Mouse (Mus musculus): ENCODE results near the gene Arf3. TPM values are rescaled to one million over a fixed set of nuclear protein-coding genes. Genes with fewer than 3 reads are reported as not detected.

Gene Arf3
- polyA plus RNA-seq, 1 experiment, result 72.0 TPM

DNA sequence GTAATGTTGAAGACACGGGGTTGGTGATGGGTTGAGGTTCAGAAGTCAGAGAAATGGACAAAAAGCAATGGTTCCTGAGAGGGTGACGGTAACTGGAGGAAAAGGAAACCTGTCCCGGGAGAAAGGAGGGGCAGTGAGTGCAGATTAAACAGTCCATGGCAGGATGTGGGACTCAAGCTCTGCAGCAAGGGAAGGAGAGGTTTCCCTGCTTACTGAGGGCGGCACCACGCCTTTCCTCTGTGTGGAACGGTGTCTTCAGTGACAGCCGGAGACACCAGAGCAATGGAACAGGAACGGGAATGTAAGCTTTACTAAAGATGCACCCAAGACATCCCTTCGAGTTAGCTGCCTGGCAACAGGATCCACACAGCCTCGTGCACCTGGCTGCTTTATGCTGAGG, 26.5 kb downstream of the Arf3 start:
- no peaks in the 10 kb centered on the region for H3K79me2 ChIP-seq (ENCODE audit: control insufficient read depth, insufficient read depth)
- no peak for TF ChIP-seq USF1 (IDR thresholded peaks at IDR 0.05; ENCODE audit: low read depth)
- TF ChIP-seq POLR2A (IDR thresholded peaks at IDR 0.05; ENCODE audit: insufficient read length, low read depth), result no peak
- TF ChIP-seq E2F4 (IDR thresholded peaks at IDR 0.05; ENCODE audit: insufficient read depth), result no peak
- TF ChIP-seq SRF (IDR thresholded peaks at IDR 0.05; ENCODE audit: control insufficient read depth, insufficient read length, low read depth), result no peak
- TF ChIP-seq MYOD1 (IDR thresholded peaks at IDR 0.05; ENCODE audit: control insufficient read depth in 1 of 3, insufficient read length in 2 of 3, low read depth in 2 of 3), result no peak
- no peak for TF ChIP-seq CEBPB (IDR thresholded peaks at IDR 0.05; ENCODE audit: insufficient read depth, poor library complexity, severe bottlenecking)
- TF ChIP-seq TCF3 (IDR thresholded peaks at IDR 0.05; ENCODE audit: insufficient read length, low read depth), result no peak
- no peak for TF ChIP-seq MYOG (IDR thresholded peaks at IDR 0.05; ENCODE audit: control insufficient read depth in 1 of 3, insufficient read depth in 1 of 3, insufficient read length in 2 of 3, low read depth in 2 of 3)
- TF ChIP-seq TCF12 (IDR thresholded peaks at IDR 0.05; ENCODE audit: insufficient read depth, poor library complexity, severe bottlenecking), result no peak
- no peak for TF ChIP-seq REST (IDR thresholded peaks at IDR 0.05; ENCODE audit: insufficient read depth, insufficient read length)
- no peak for TF ChIP-seq POLR2AphosphoS2 (IDR thresholded peaks at IDR 0.05; ENCODE audit: insufficient read length, low read depth)
- no peak for TF ChIP-seq MAX (IDR thresholded peaks at IDR 0.05; ENCODE audit: low read depth)
- no peak overlapping the region for H3ac ChIP-seq (ENCODE audit: control insufficient read depth, insufficient read length)
- no peak overlapping the region for H3K4me3 ChIP-seq
- H3K4me2 ChIP-seq (ENCODE audit: low read depth), result no peak overlapping the region
- H3K27me3 ChIP-seq (ENCODE audit: control insufficient read depth, insufficient read depth, insufficient read length), result no peaks in the 10 kb centered on the region
- H3K36me3 ChIP-seq (ENCODE audit: control insufficient read depth, insufficient read depth), result peaks cover 41% of the 10 kb centered on the region

DNA sequence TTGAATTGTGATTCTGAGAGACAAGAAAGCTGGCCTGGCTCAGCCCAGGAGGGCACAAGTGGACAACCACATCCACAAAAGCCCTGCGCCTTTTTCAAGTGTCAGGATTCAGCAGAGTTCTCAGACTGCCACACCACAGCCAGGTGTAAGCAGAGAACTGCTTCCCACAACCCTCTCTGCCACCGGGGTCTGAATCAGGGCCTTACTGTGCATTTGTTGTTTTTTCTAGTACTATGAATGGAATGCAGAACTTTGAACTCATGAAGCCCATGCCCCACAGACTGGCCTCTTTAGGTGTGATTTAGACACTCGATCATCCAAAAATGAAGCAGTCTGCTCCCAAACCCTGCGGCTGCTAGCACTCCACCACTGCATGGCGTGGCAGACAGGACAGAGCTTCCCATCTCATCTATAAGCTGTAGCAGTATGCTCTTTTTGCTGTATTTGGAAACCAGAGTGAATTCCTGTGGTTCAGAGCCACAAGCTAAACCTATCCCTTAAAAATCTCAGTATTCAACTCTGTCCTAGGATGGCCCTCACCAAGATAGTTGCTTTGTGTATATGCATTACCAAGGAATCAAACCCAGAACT, 28.9 kb downstream of the Arf3 start:
- peaks cover 36% of the 10 kb centered on the region for H3K36me3 ChIP-seq (ENCODE audit: control insufficient read depth, insufficient read depth)
- no peak overlapping the region for H3K4me3 ChIP-seq
- no peaks in the 10 kb centered on the region for H3K79me2 ChIP-seq (ENCODE audit: control insufficient read depth, insufficient read depth)
- no peak overlapping the region for H3ac ChIP-seq (ENCODE audit: control insufficient read depth, insufficient read length)
- H3K27me3 ChIP-seq (ENCODE audit: control insufficient read depth, insufficient read depth, insufficient read length), result no peaks in the 10 kb centered on the region
- no peak for TF ChIP-seq SRF (IDR thresholded peaks at IDR 0.05; ENCODE audit: control insufficient read depth, insufficient read length, low read depth)
- H3K4me2 ChIP-seq (ENCODE audit: low read depth), result no peak overlapping the region

DNA sequence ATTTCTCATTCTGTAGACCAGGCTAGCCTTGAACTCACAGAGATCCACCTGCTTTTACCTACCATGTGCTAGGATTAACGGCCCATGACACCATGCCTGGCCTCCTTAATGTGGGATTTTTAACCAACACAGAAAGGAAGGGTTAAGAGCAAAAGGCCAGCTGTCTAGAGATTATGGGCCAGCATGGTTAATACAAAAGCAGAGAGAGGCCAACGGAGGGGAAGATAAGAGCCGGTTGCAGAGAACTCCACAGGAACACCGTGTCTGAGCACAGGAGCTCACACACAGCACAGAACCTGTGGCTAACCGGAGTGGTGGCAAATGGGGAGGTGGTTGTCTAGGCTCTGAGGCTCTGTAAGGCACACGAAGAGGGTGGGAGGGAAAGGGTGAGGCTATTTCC, 29.6 kb downstream of the Arf3 start:
- no peak for TF ChIP-seq MYOG (IDR thresholded peaks at IDR 0.05; ENCODE audit: control insufficient read depth in 1 of 3, insufficient read depth in 1 of 3, insufficient read length in 2 of 3, low read depth in 2 of 3)
- TF ChIP-seq REST (IDR thresholded peaks at IDR 0.05; ENCODE audit: insufficient read depth, insufficient read length), result no peak
- TF ChIP-seq TCF12 (IDR thresholded peaks at IDR 0.05; ENCODE audit: insufficient read depth, poor library complexity, severe bottlenecking), result no peak
- TF ChIP-seq CEBPB (IDR thresholded peaks at IDR 0.05; ENCODE audit: insufficient read depth, poor library complexity, severe bottlenecking), result no peak
- TF ChIP-seq POLR2AphosphoS2 (IDR thresholded peaks at IDR 0.05; ENCODE audit: insufficient read length, low read depth), result no peak
- TF ChIP-seq MAX (IDR thresholded peaks at IDR 0.05; ENCODE audit: low read depth), result no peak
- TF ChIP-seq MYOD1 (IDR thresholded peaks at IDR 0.05; ENCODE audit: control insufficient read depth in 1 of 3, insufficient read length in 2 of 3, low read depth in 2 of 3), result no peak
- no peak for TF ChIP-seq TCF3 (IDR thresholded peaks at IDR 0.05; ENCODE audit: insufficient read length, low read depth)
- no peak for TF ChIP-seq POLR2A (IDR thresholded peaks at IDR 0.05; ENCODE audit: insufficient read length, low read depth)
- TF ChIP-seq E2F4 (IDR thresholded peaks at IDR 0.05; ENCODE audit: insufficient read depth), result no peak
- no peak for TF ChIP-seq USF1 (IDR thresholded peaks at IDR 0.05; ENCODE audit: low read depth)
- no peak for TF ChIP-seq SRF (IDR thresholded peaks at IDR 0.05; ENCODE audit: control insufficient read depth, insufficient read length, low read depth)
- H3K4me3 ChIP-seq, result no peak overlapping the region
- peaks cover 34% of the 10 kb centered on the region for H3K36me3 ChIP-seq (ENCODE audit: control insufficient read depth, insufficient read depth)
- no peaks in the 10 kb centered on the region for H3K79me2 ChIP-seq (ENCODE audit: control insufficient read depth, insufficient read depth)
- H3ac ChIP-seq (ENCODE audit: control insufficient read depth, insufficient read length), result no peak overlapping the region
- H3K27me3 ChIP-seq (ENCODE audit: control insufficient read depth, insufficient read depth, insufficient read length), result no peaks in the 10 kb centered on the region
- no peak overlapping the region for H3K4me2 ChIP-seq (ENCODE audit: low read depth)

DNA sequence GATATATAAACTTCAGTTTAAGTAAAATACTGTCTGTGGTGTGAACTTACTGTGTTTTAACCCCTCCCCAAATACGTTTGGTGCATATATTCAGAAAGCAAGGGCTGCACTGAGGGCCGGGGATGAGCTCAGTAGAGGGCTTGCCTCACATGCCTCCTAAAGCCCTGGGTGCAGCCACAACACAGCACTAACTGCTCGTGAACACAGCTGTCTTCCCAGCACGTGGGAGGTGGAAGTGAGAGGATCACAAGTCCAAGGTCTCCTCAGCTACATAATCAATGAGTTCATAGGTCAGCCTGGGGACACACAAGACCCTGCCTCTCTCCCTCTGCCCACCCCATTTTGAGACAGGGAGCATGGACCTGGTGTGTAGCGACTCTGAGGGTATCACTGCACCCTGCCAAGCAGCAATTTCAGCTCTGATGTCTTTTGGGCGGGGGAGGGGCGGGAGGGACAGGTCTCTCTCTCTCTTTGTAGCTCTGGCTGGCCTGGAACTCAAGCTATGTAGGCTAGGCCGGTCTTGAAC, 30.9 kb downstream of the Arf3 start:
- TF ChIP-seq MAX (IDR thresholded peaks at IDR 0.05; ENCODE audit: low read depth), result no peak
- no peak for TF ChIP-seq SRF (IDR thresholded peaks at IDR 0.05; ENCODE audit: control insufficient read depth, insufficient read length, low read depth)
- no peak for TF ChIP-seq TCF3 (IDR thresholded peaks at IDR 0.05; ENCODE audit: insufficient read length, low read depth)
- TF ChIP-seq TCF12 (IDR thresholded peaks at IDR 0.05; ENCODE audit: insufficient read depth, poor library complexity, severe bottlenecking), result no peak
- TF ChIP-seq E2F4 (IDR thresholded peaks at IDR 0.05; ENCODE audit: insufficient read depth), result no peak
- no peak for TF ChIP-seq REST (IDR thresholded peaks at IDR 0.05; ENCODE audit: insufficient read depth, insufficient read length)
- peak; percentile 50 for TF ChIP-seq POLR2AphosphoS2 (IDR thresholded peaks at IDR 0.05; ENCODE audit: insufficient read length, low read depth)
- no peak for TF ChIP-seq CEBPB (IDR thresholded peaks at IDR 0.05; ENCODE audit: insufficient read depth, poor library complexity, severe bottlenecking)
- peak in 1 of 3 experiments; percentile 72 for TF ChIP-seq MYOG (IDR thresholded peaks at IDR 0.05; ENCODE audit: control insufficient read depth in 1 of 3, insufficient read depth in 1 of 3, insufficient read length in 2 of 3, low read depth in 2 of 3)
- TF ChIP-seq POLR2A (IDR thresholded peaks at IDR 0.05; ENCODE audit: insufficient read length, low read depth), result no peak
- TF ChIP-seq USF1 (IDR thresholded peaks at IDR 0.05; ENCODE audit: low read depth), result no peak
- TF ChIP-seq MYOD1 (IDR thresholded peaks at IDR 0.05; ENCODE audit: control insufficient read depth in 1 of 3, insufficient read length in 2 of 3, low read depth in 2 of 3), result peak in 2 of 3 experiments; percentile 49 to 59
- Histone ChIP-seq H3K4me3 (no peak overlapping the region), H3K27me3 (ENCODE audit: control insufficient read depth, insufficient read depth, insufficient read length) (no peaks in the 10 kb centered on the region), H3K4me2 (ENCODE audit: low read depth) (no peak overlapping the region), H3K36me3 (ENCODE audit: control insufficient read depth, insufficient read depth) (peaks cover 23% of the 10 kb centered on the region), H3K79me2 (ENCODE audit: control insufficient read depth, insufficient read depth) (no peaks in the 10 kb centered on the region), H3ac (ENCODE audit: control insufficient read depth, insufficient read length) (no peak overlapping the region)

DNA sequence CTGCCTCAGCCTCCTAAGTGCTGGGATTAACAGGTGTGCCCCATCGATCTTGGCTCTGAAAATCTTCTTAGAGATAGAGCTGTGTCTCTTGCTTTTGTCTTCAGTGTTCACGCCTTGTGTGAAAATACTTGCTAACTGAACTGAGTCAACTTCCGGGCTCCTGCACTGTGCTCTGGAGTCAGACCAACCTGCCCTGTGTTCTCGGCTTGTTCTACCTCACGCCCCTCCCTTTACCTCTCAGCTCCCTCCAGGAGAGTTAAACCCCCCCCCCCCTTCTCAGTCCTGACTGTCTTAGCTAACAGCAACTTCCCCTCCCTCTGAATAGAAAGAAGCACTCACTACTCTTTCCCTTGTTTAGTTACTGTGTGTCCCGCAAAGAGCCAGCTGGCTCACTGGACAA, 32.2 kb downstream of the Arf3 start:
- Histone ChIP-seq H3K4me2 (ENCODE audit: low read depth) (no peak overlapping the region), H3ac (ENCODE audit: control insufficient read depth, insufficient read length) (no peak overlapping the region), H3K4me3 (no peak overlapping the region), H3K27me3 (ENCODE audit: control insufficient read depth, insufficient read depth, insufficient read length) (no peaks in the 10 kb centered on the region), H3K79me2 (ENCODE audit: control insufficient read depth, insufficient read depth) (no peaks in the 10 kb centered on the region), H3K36me3 (ENCODE audit: control insufficient read depth, insufficient read depth) (peaks cover 11% of the 10 kb centered on the region)
- no peak for TF ChIP-seq TCF3 (IDR thresholded peaks at IDR 0.05; ENCODE audit: insufficient read length, low read depth)
- no peak for TF ChIP-seq USF1 (IDR thresholded peaks at IDR 0.05; ENCODE audit: low read depth)
- TF ChIP-seq CEBPB (IDR thresholded peaks at IDR 0.05; ENCODE audit: insufficient read depth, poor library complexity, severe bottlenecking), result no peak
- TF ChIP-seq TCF12 (IDR thresholded peaks at IDR 0.05; ENCODE audit: insufficient read depth, poor library complexity, severe bottlenecking), result no peak
- TF ChIP-seq MYOG (IDR thresholded peaks at IDR 0.05; ENCODE audit: control insufficient read depth in 1 of 3, insufficient read depth in 1 of 3, insufficient read length in 2 of 3, low read depth in 2 of 3), result no peak
- no peak for TF ChIP-seq MYOD1 (IDR thresholded peaks at IDR 0.05; ENCODE audit: control insufficient read depth in 1 of 3, insufficient read length in 2 of 3, low read depth in 2 of 3)
- no peak for TF ChIP-seq E2F4 (IDR thresholded peaks at IDR 0.05; ENCODE audit: insufficient read depth)
- no peak for TF ChIP-seq POLR2AphosphoS2 (IDR thresholded peaks at IDR 0.05; ENCODE audit: insufficient read length, low read depth)
- no peak for TF ChIP-seq REST (IDR thresholded peaks at IDR 0.05; ENCODE audit: insufficient read depth, insufficient read length)
